Comparison of ENCODE assay signal across 12 mouse cellular contexts in genomic region chr2:167546447-167547195, GRCm38 (mm10). TPM values are rescaled to one million over a fixed set of nuclear protein-coding genes. Genes with fewer than 3 reads are reported as not detected.
DNase-seq lines count a peak whose midpoint lies in the region; ATAC-seq and TF ChIP-seq lines count a peak whose summit lies in the region.
"Had no signal": no experiment of that assay in that cellular context is flagged by ENCODE, and none has a peak within 500 bp of the region (broad histone marks: within the 10 kb centered on the region; RNA-seq: fewer than 3 reads in every experiment).

No protein-coding gene starts in this region.

- no peaks in the 10 kb centered on the region for H3K9me3 ChIP-seq in heart, embryonic 15.5 days (replicated peaks)
- no peaks in the 10 kb centered on the region for H3K9me3 ChIP-seq in lung, embryonic 16.5 days (ENCODE audit: control insufficient read depth, low read length)
- no peaks in the 10 kb centered on the region for H3K9me3 ChIP-seq in embryonic facial prominence, embryonic 14.5 days (ENCODE audit: control insufficient read depth, low read length)
- no peaks in the 10 kb centered on the region for H3K9me3 ChIP-seq in limb, embryonic 14.5 days (ENCODE audit: control insufficient read depth, low read length)
- H3K9me3 ChIP-seq in liver, embryonic 12.5 days (replicated peaks): no peaks in the 10 kb centered on the region

- no peak for DNase-seq in heart, adult 18-20 months
- DNase-seq in lung, postnatal 14 days: no peak
- no peak for DNase-seq in embryonic facial prominence, embryonic 14.5 days (ENCODE audit: low spot score)
- no peak for DNase-seq in limb, embryonic 14.5 days (ENCODE audit: low spot score)
- DNase-seq in c-Kit-positive CD71-positive TER-119-positive erythroid progenitor cells, embryonic 14.5 days (ENCODE audit: low spot score): no peak
- DNase-seq: cerebellum, adult 8-10 months; thymus, postnatal 25 days had no signal

- peak overlapping the region; percentile 30; the same call in 1 of the 2 replicates for H3K27ac ChIP-seq in heart, embryonic 15.5 days
- peak overlapping the region; percentile 67 for H3K27ac ChIP-seq in lung, embryonic 16.5 days (ENCODE audit: low read length)
- H3K27ac ChIP-seq in embryonic facial prominence, embryonic 14.5 days (replicated peaks; ENCODE audit: low read depth, low read length): peak overlapping the region; percentile 45
- H3K27ac ChIP-seq in limb, embryonic 14.5 days (replicated peaks; ENCODE audit: low read depth, low read length): peak overlapping the region; percentile 50
- H3K27ac ChIP-seq in liver, embryonic 12.5 days: no peak overlapping the region
- H3K27ac ChIP-seq: macrophage had no signal

- 78% methylated on average over 18 of the region's 18 CpGs for whole genome bisulfite sequencing in heart, embryonic 15.5 days
- WGBS in lung, embryonic 16.5 days: 64% methylated on average over 18 of the region's 18 CpGs
- WGBS in embryonic facial prominence, embryonic 14.5 days: 58% methylated on average over 17 of the region's 18 CpGs
- 47% methylated on average over 18 of the region's 18 CpGs for WGBS in limb, embryonic 14.5 days
- 63% methylated on average over 18 of the region's 18 CpGs for WGBS in liver, embryonic 12.5 days (ENCODE audit: insufficient replicate concordance)

- H3K4me2 ChIP-seq in heart, embryonic 15.5 days: no peak overlapping the region
- no peak overlapping the region for H3K4me2 ChIP-seq in lung, embryonic 16.5 days (ENCODE audit: low read depth, low read length)
- no peak overlapping the region for H3K4me2 ChIP-seq in embryonic facial prominence, embryonic 14.5 days (ENCODE audit: low read depth, low read length)
- no peak overlapping the region for H3K4me2 ChIP-seq in limb, embryonic 14.5 days (replicated peaks; ENCODE audit: low read depth, low read length, severe bottlenecking)
- H3K4me2 ChIP-seq in liver, embryonic 12.5 days: no peak overlapping the region

- H3K4me3 ChIP-seq in heart, embryonic 15.5 days: no peak overlapping the region
- H3K4me3 ChIP-seq in lung, embryonic 16.5 days (ENCODE audit: low read length): no peak overlapping the region
- no peak overlapping the region for H3K4me3 ChIP-seq in embryonic facial prominence, embryonic 14.5 days (ENCODE audit: low read depth, low read length)
- H3K4me3 ChIP-seq in limb, embryonic 14.5 days (replicated peaks; ENCODE audit: low read length): no peak overlapping the region
- no peak overlapping the region for H3K4me3 ChIP-seq in liver, embryonic 12.5 days

- ATAC-seq in heart, embryonic 15.5 days (replicated peaks; ENCODE audit: insufficient number of reproducible peaks, insufficient read depth, low FRiP score, low read depth): no peak
- ATAC-seq in lung, embryonic 16.5 days (ENCODE audit: low read depth): no peak
- ATAC-seq in embryonic facial prominence, embryonic 14.5 days (ENCODE audit: low read depth): no peak
- ATAC-seq in limb, embryonic 14.5 days (ENCODE audit: low FRiP score, low read depth): no peak
- ATAC-seq in liver, embryonic 12.5 days: no peak

- TF ChIP-seq POLR2A in limb, embryonic 14.5 days (IDR thresholded peaks at IDR 0.05; ENCODE audit: borderline replicate concordance, extremely low read depth, insufficient read depth, insufficient read length): no peak

- H3K36me3 ChIP-seq in heart, embryonic 15.5 days: no peaks in the 10 kb centered on the region
- H3K36me3 ChIP-seq in lung, embryonic 16.5 days (ENCODE audit: control insufficient read depth, insufficient read depth, low read length): peaks cover 6% of the 10 kb centered on the region
- peaks cover 15% of the 10 kb centered on the region for H3K36me3 ChIP-seq in embryonic facial prominence, embryonic 14.5 days (ENCODE audit: control insufficient read depth, insufficient read depth, low read length)
- H3K36me3 ChIP-seq in limb, embryonic 14.5 days (ENCODE audit: control insufficient read depth, insufficient read depth, low read length): peaks cover 23% of the 10 kb centered on the region
- peaks cover 4% of the 10 kb centered on the region; the same call in 1 of the 2 replicates for H3K36me3 ChIP-seq in liver, embryonic 12.5 days

- H3K27me3 ChIP-seq in heart, embryonic 15.5 days: no peaks in the 10 kb centered on the region
- no peaks in the 10 kb centered on the region for H3K27me3 ChIP-seq in lung, embryonic 16.5 days (ENCODE audit: control insufficient read depth, insufficient read depth, low read depth, low read length)
- H3K27me3 ChIP-seq in embryonic facial prominence, embryonic 14.5 days (replicated peaks; ENCODE audit: control insufficient read depth, insufficient read depth, low read length): no peaks in the 10 kb centered on the region
- H3K27me3 ChIP-seq in limb, embryonic 14.5 days (ENCODE audit: control insufficient read depth, insufficient read depth, low read length): no peaks in the 10 kb centered on the region
- peaks cover 4% of the 10 kb centered on the region for H3K27me3 ChIP-seq in liver, embryonic 12.5 days (replicated peaks)

- peaks cover 32% of the 10 kb centered on the region for H3K4me1 ChIP-seq in heart, embryonic 15.5 days (replicated peaks)
- peaks cover 36% of the 10 kb centered on the region for H3K4me1 ChIP-seq in lung, embryonic 16.5 days (replicated peaks; ENCODE audit: control insufficient read depth, insufficient read depth, low read length)
- H3K4me1 ChIP-seq in embryonic facial prominence, embryonic 14.5 days (ENCODE audit: control insufficient read depth, insufficient read depth, low read length): peaks cover 37% of the 10 kb centered on the region
- H3K4me1 ChIP-seq in limb, embryonic 14.5 days (ENCODE audit: control insufficient read depth, insufficient read depth, low read length): peaks cover 43% of the 10 kb centered on the region
- H3K4me1 ChIP-seq in liver, embryonic 12.5 days: peaks cover 18% of the 10 kb centered on the region

- no peak overlapping the region for H3K9ac ChIP-seq in heart, embryonic 15.5 days
- H3K9ac ChIP-seq in lung, embryonic 16.5 days (ENCODE audit: low read length): no peak overlapping the region
- no peak overlapping the region for H3K9ac ChIP-seq in embryonic facial prominence, embryonic 14.5 days (ENCODE audit: low read depth, low read length)
- H3K9ac ChIP-seq in limb, embryonic 14.5 days (ENCODE audit: low read depth, low read length, severe bottlenecking): no peak overlapping the region
- H3K9ac ChIP-seq in liver, embryonic 12.5 days: no peak overlapping the region

RNA-seq across cellular contexts. Expression of gene Snai1, which starts 8.6 kb away (rescaled TPM):
- 14.0 and 19.5 TPM in 2 replicates for polyA plus RNA-seq in heart, embryonic 15.5 days (2015; fragmentation: Nextera tagmentation; extraction: Ambion mirVana)
- total RNA-seq in heart, adult 18-20 months (2021): 1 to 10 TPM; 1.2 to 2.1 TPM
- 120 and 130 TPM in 2 replicates for polyA plus RNA-seq in lung, embryonic 16.5 days (2015; fragmentation: Nextera tagmentation; extraction: Ambion mirVana)
- polyA plus RNA-seq in embryonic facial prominence, embryonic 14.5 days (2014; fragmentation: Nextera tagmentation; extraction: Ambion mirVana): 64.1 and 69.7 TPM in 2 replicates
- 123 and 187 TPM in 2 replicates for polyA plus RNA-seq in limb, embryonic 14.5 days (2012; rRNA removed)
- polyA plus RNA-seq in limb, embryonic 14.5 days (2014; fragmentation: Nextera tagmentation; extraction: Ambion mirVana): 67.9 and 69.1 TPM in 2 replicates
- 4.9 and 5.0 TPM in 2 replicates for polyA plus RNA-seq in liver, embryonic 12.5 days (2016; fragmentation: Nextera tagmentation; extraction: Ambion mirVana)
- total RNA-seq: granulocyte monocyte progenitor cell, adult 5-6 weeks had no signal
- polyA plus RNA-seq: macrophage had no signal

RNA-seq across cellular contexts. Expression of gene Spata2, which starts 53.9 kb away (rescaled TPM):
- polyA plus RNA-seq in heart, embryonic 15.5 days (2015; fragmentation: Nextera tagmentation; extraction: Ambion mirVana): 13.8 and 14.9 TPM in 2 replicates
- 10 to 100 TPM; 13.1 to 16.4 TPM for total RNA-seq in heart, adult 18-20 months (2021)
- polyA plus RNA-seq in lung, embryonic 16.5 days (2015; fragmentation: Nextera tagmentation; extraction: Ambion mirVana): 14.8 and 16.2 TPM in 2 replicates
- 13.0 and 14.2 TPM in 2 replicates for polyA plus RNA-seq in embryonic facial prominence, embryonic 14.5 days (2014; fragmentation: Nextera tagmentation; extraction: Ambion mirVana)
- 17.8 and 23.0 TPM in 2 replicates for polyA plus RNA-seq in limb, embryonic 14.5 days (2012; rRNA removed)
- 12.3 and 12.4 TPM in 2 replicates for polyA plus RNA-seq in limb, embryonic 14.5 days (2014; fragmentation: Nextera tagmentation; extraction: Ambion mirVana)
- 11.0 TPM in 2 replicates for polyA plus RNA-seq in liver, embryonic 12.5 days (2016; fragmentation: Nextera tagmentation; extraction: Ambion mirVana)

RNA-seq across cellular contexts. Expression of gene Rnf114, which starts 54.2 kb away (rescaled TPM):
- polyA plus RNA-seq in heart, embryonic 15.5 days (2015; fragmentation: Nextera tagmentation; extraction: Ambion mirVana): 57.9 and 73.0 TPM in 2 replicates
- 10 to 100 TPM; 72.0 to 72.3 TPM for total RNA-seq in heart, adult 18-20 months (2021)
- polyA plus RNA-seq in lung, embryonic 16.5 days (2015; fragmentation: Nextera tagmentation; extraction: Ambion mirVana): 101 and 113 TPM in 2 replicates
- polyA plus RNA-seq in embryonic facial prominence, embryonic 14.5 days (2014; fragmentation: Nextera tagmentation; extraction: Ambion mirVana): 65.3 and 75.0 TPM in 2 replicates
- 83.6 and 102 TPM in 2 replicates for polyA plus RNA-seq in limb, embryonic 14.5 days (2012; rRNA removed)
- polyA plus RNA-seq in limb, embryonic 14.5 days (2014; fragmentation: Nextera tagmentation; extraction: Ambion mirVana): 78.1 and 81.9 TPM in 2 replicates
- polyA plus RNA-seq in liver, embryonic 12.5 days (2016; fragmentation: Nextera tagmentation; extraction: Ambion mirVana): 37.6 and 37.9 TPM in 2 replicates
